Mouse (Mus musculus): ENCODE results near the gene Uba7. TPM values are rescaled to one million over a fixed set of nuclear protein-coding genes. Genes with fewer than 3 reads are reported as not detected.
"Not testable (repeated sequence)": the region's sequence is repeated elsewhere in the genome, so short reads cannot be mapped to it uniquely, and the experiment has no call there.

Uba7 gene
- polyA plus RNA-seq, 1 experiment from 2014 or later = 22.6 TPM

DNA sequence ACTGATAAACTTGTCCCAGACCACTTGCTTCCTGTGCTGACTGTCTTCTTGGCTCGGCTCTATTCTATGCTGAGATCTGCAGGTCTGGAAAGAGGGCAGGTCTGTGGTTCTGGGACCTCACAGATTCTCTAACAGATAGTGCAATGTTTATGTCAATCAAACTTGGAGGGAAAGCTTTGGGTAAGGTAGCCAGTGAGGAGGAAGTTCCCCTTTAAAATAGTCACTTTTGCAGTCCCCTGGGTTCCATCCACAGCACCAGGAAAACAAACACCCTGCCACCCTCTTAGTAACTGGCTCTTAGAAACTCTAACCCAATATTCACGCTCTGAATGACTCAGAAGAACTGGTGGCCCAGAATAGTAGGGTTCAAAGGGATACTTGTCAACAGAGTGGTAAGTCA lies 19.2 kb downstream of the Uba7 start:
- Histone ChIP-seq H3K9ac (no peak overlapping the region), H3K36me3 (no peaks in the 10 kb centered on the region), H3K9me3 (replicated peaks) (no peaks in the 10 kb centered on the region), H3K4me2 (no peak overlapping the region), H3K4me1 (replicated peaks) (peaks cover 5% of the 10 kb centered on the region; the same call in 1 of the 2 replicates), H3K4me3 (no peak overlapping the region), H3K27me3 (no peaks in the 10 kb centered on the region), H3K27ac (peak overlapping the region; percentile 12; the same call in 1 of the 2 replicates)
- no peak for ATAC-seq (replicated peaks; ENCODE audit: insufficient number of reproducible peaks, insufficient read depth, low FRiP score, low read depth)
- WGBS = 38% methylated on average over 2 of the region's 2 CpGs

DNA sequence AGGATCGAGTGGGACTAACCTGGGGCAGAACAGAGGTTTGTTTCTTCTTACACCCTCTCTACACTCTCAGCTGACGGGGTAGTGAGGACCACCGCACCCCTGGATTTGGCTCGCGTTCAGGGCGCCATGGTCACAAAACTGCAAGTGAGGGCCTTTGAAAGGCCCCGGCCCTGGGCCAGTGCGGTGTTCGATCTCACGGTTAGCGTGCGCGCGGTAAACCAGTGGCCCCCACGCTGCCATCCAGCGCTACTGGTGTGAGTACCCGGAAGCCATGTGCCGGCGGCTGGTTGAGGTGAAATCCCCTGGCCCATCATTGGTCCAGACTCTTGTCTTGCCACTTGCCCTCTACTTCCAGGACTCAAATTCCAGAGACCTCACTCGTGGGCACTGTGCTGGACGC lies 20.2 kb downstream of the Uba7 start:
- Histone ChIP-seq H3K4me2 (no peak overlapping the region), H3K9me3 (replicated peaks) (no peaks in the 10 kb centered on the region), H3K4me1 (replicated peaks) (peaks cover 5% of the 10 kb centered on the region; the same call in 1 of the 2 replicates), H3K27ac (no peak overlapping the region), H3K27me3 (no peaks in the 10 kb centered on the region), H3K4me3 (no peak overlapping the region), H3K9ac (no peak overlapping the region), H3K36me3 (no peaks in the 10 kb centered on the region)
- 91% methylated on average over 21 of the region's 21 CpGs for WGBS
- ATAC-seq (replicated peaks; ENCODE audit: insufficient number of reproducible peaks, insufficient read depth, low FRiP score, low read depth) = no peak

DNA sequence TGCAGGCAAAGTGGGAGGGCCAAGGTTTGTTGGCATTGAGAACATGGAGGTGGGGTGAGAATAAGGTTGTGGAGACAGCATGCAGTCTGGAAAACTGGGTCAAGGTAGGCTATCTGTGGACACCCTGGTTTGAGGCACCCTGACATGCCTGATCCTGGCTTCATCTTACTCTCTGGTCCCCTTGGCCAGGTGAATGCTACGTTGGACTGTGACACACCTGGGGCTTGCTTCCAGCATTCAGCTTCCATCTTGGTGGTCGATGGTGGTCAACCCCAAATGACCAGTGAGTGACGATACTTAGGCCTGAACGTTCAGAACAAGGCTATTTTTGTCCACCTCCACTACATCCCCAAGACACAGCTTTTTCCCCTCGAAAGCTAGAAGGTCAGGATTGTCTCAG lies 20.7 kb downstream of the Uba7 start, which contains the start of gene Gm20662:
TSS of gene Gm20662 (plus strand) at position 301 of the 400 bp plus-strand sequence.
- Histone ChIP-seq H3K4me3 (no peak within 1 kb of the TSS), H3K9me3 (replicated peaks) (no peaks in the 10 kb centered on the region), H3K4me2 (no peak within 1 kb of the TSS), H3K27ac (no peak within 1 kb of the TSS), H3K9ac (no peak within 1 kb of the TSS), H3K4me1 (replicated peaks) (peaks cover 5% of the 10 kb centered on the region; the same call in 1 of the 2 replicates), H3K36me3 (no peaks in the 10 kb centered on the region), H3K27me3 (no peaks in the 10 kb centered on the region)
- WGBS = 91% methylated on average over 5 of the region's 5 CpGs
- ATAC-seq (replicated peaks; ENCODE audit: insufficient number of reproducible peaks, insufficient read depth, low FRiP score, low read depth) = no peak

DNA sequence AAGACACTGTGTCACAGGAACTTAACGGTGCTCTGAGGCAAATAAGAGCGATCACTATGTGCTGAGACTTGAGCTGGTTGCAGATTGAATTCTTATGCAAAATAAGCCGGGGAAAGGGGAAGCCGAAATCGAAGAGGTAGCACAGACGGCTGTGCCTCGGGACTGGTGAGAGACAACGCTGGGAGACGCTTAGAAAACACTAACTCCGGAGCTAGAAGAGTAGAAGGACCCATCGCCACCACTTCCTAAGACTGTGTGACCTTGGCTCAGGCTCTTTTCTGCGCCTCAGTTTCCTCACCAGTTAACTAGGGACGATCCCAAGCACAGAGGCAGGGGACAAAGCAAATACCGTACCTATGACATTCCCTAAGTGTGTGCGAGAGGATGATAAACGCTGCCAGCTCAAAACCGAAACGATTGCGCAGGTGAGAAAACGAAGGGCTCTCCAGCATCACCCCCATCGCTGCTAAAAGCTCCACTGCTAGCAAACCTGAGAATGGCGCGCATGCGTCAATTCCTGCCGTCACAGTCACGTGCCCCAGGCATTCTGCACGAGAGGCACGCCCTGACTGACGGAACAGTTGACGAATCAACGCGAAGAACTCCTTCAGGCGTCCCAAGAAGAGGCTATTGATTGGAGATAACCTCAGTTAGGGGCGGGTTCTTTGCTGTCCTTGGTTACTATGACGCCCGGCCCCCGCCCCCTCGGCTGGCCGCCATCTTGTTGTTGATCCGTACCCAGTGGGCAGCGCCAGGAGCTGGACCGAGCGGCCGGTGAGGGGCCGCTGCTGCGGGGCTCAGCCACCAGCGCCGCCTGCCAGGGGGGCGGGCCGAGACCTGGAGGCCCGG lies 26.8 kb downstream of the Uba7 start, which contains the start of gene Ip6k1:
TSS of gene Ip6k1 (plus strand) at position 580 of the 849 bp plus-strand sequence.
- Histone ChIP-seq H3K9ac (peak within 1 kb of the TSS; percentile 99), H3K36me3 (no peaks in the 10 kb centered on the region), H3K4me1 (replicated peaks) (peaks cover 23% of the 10 kb centered on the region), H3K27me3 (no peaks in the 10 kb centered on the region), H3K4me2 (peak within 1 kb of the TSS; percentile 81), H3K27ac (peak within 1 kb of the TSS; percentile 96), H3K4me3 (peak within 1 kb of the TSS; percentile 99), H3K9me3 (replicated peaks) (no peaks in the 10 kb centered on the region)
- under 1% methylated on average over 51 of the region's 51 CpGs for WGBS
- ATAC-seq (replicated peaks; ENCODE audit: insufficient number of reproducible peaks, insufficient read depth, low FRiP score, low read depth) = peak; percentile 99

DNA sequence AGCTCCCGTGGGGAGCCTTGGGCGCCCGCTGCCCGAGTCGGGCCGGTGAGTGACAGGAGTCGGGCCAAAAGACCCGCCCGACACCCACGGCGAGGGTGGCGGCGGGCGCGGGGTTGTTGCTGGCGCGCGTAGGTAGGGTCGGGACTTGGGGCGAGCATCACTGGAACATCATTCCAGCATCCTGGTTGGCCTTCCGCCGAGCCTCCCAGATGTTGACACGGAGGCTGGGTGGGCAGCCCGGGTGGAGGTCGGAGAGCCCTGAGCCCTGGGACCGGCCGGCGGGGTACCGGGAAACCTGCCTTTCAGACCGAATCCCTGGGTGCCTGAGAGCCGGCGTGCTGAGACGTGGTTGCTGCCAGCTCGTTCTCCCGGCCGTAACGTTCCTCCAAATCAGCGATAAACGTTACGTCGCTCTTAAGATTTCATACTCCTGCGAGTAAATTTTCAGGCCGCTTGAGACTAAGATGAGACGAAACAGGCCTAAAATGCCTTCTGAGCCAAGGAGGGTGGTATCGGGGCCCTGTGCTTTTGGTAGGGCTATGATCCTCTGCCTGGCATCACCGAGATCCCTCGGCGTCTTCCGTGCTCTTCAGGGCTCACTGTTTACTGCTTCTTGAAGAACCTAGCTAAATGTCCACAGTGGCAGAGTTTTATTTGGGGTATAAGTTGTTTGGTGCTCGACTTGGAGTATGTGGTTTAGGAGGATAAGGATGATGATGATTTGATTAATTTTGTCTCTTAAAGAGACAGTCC lies 27.6 kb downstream of the Uba7 start:
- WGBS = under 1% methylated on average over 50 of the region's 50 CpGs
- H3K9me3 ChIP-seq (replicated peaks) = no peaks in the 10 kb centered on the region
- H3K4me2 ChIP-seq = peak overlapping the region; percentile 73
- no peaks in the 10 kb centered on the region for H3K27me3 ChIP-seq
- H3K36me3 ChIP-seq = no peaks in the 10 kb centered on the region
- peak; percentile 33 for ATAC-seq (replicated peaks; ENCODE audit: insufficient number of reproducible peaks, insufficient read depth, low FRiP score, low read depth)
- peaks cover 23% of the 10 kb centered on the region for H3K4me1 ChIP-seq (replicated peaks)
- peak overlapping the region; percentile 99 for H3K4me3 ChIP-seq
- H3K9ac ChIP-seq = peak overlapping the region; percentile 99
- H3K27ac ChIP-seq = peak overlapping the region; percentile 96

DNA sequence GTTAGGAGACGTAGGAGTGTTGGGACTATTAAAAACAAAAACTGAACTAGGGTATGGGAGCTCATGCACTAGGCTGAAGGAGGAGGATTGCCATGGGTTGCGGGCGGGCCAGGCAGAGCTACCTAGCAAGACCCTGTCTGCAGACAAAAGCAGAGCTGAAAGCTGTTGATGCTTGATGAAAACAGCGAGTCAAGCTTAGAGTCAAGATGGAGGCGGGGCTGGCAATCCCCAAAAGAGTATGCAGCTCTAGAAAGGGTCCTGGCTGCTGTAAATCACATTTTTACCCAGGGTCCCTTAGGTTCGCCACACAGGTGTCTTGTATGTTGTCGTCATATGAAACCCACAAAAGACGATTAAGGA lies 28.2 kb downstream of the Uba7 start:
- Histone ChIP-seq H3K9me3 (replicated peaks) (no peaks in the 10 kb centered on the region), H3K4me1 (replicated peaks) (peaks cover 28% of the 10 kb centered on the region), H3K27me3 (no peaks in the 10 kb centered on the region), H3K9ac (peak overlapping the region; percentile 99), H3K27ac (peak overlapping the region; percentile 96; the same call in 1 of the 2 replicates), H3K4me2 (peak overlapping the region; percentile 73), H3K4me3 (peak overlapping the region; percentile 99), H3K36me3 (no peaks in the 10 kb centered on the region)
- 14% methylated on average over 8 of the region's 8 CpGs for WGBS
- no peak for ATAC-seq (replicated peaks; ENCODE audit: insufficient number of reproducible peaks, insufficient read depth, low FRiP score, low read depth)

DNA sequence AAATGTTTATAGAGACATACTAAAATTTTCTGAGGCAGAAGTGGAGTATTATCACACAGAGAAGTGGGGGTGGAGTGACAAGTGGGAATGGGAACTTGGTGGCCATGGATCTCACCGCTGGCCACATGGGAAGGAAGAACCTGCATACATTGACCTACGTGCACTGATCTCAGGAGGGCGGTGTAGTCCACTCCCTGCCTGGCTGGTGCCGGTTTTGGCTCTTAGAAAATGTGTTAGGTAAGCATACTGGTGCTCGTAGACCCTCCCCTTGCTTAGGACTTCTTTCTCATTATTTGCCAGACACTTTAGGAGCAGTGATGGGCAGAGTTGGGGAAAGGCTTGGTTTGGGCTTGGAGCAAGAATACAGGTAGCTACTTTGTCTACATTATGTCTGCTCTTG lies 32.7 kb downstream of the Uba7 start:
- Histone ChIP-seq H3K4me2 (no peak overlapping the region), H3K9me3 (replicated peaks) (no peaks in the 10 kb centered on the region), H3K4me1 (replicated peaks) (peaks cover 29% of the 10 kb centered on the region), H3K4me3 (no peak overlapping the region), H3K9ac (no peak overlapping the region), H3K27me3 (no peaks in the 10 kb centered on the region), H3K36me3 (peaks cover 7% of the 10 kb centered on the region; the same call in 1 of the 2 replicates), H3K27ac (no peak overlapping the region)
- no peak for ATAC-seq (replicated peaks; ENCODE audit: insufficient number of reproducible peaks, insufficient read depth, low FRiP score, low read depth)
- 87% methylated on average over 5 of the region's 5 CpGs for WGBS

DNA sequence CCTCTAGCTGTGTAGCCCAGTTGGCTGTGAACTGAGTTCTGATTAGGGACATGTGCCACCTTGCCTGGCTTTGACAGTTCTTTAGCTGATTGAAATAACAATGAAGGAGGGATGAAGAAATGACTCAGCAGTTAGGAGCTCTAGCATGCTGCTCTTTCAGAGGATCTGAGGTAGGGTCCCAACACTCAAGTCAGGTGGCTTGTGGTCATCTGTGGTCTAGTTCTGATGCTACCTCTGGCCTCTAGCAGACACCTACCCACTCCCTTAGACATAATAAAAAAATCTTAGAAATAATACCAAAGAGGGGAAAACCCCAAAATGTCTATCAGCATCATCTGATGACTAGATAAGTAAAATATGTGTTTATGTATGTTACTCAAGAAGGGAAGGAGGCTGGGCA lies 35.1 kb downstream of the Uba7 start:
- Histone ChIP-seq H3K4me2 (no peak overlapping the region), H3K27ac (no peak overlapping the region), H3K9me3 (replicated peaks) (no peaks in the 10 kb centered on the region), H3K4me1 (replicated peaks) (peaks cover 10% of the 10 kb centered on the region; the same call in 1 of the 2 replicates), H3K4me3 (no peak overlapping the region), H3K36me3 (peaks cover 8% of the 10 kb centered on the region; the same call in 1 of the 2 replicates), H3K9ac (no peak overlapping the region), H3K27me3 (no peaks in the 10 kb centered on the region)
- ATAC-seq (replicated peaks; ENCODE audit: insufficient number of reproducible peaks, insufficient read depth, low FRiP score, low read depth) = no peak

DNA sequence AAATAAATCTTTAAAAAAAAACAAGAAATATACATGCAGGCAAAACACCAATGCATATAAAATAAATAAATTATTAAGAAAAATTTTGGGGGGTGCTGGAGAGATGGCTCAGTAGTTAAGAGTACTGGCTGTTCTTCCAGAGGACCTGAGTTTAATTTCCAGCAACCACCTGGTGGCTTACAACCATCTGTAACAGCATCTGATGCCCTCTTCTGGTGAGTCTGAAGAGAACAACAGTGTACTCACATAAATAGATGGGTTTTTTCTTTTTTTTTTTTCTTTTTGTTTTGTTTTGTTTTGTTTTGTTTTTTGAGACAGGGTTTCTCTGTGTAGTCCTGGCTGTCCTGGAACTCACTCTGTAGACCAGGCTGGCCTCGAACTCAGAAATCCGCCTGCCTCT lies 38.3 kb downstream of the Uba7 start:
- WGBS = 92% methylated on average over 2 of the region's 2 CpGs
- not testable (repeated sequence) for H3K9me3 ChIP-seq (replicated peaks); H3K27ac ChIP-seq; H3K9ac ChIP-seq; H3K4me3 ChIP-seq; H3K4me1 ChIP-seq (replicated peaks); H3K36me3 ChIP-seq; ATAC-seq (replicated peaks; ENCODE audit: insufficient number of reproducible peaks, insufficient read depth, low FRiP score, low read depth); H3K27me3 ChIP-seq; H3K4me2 ChIP-seq

DNA sequence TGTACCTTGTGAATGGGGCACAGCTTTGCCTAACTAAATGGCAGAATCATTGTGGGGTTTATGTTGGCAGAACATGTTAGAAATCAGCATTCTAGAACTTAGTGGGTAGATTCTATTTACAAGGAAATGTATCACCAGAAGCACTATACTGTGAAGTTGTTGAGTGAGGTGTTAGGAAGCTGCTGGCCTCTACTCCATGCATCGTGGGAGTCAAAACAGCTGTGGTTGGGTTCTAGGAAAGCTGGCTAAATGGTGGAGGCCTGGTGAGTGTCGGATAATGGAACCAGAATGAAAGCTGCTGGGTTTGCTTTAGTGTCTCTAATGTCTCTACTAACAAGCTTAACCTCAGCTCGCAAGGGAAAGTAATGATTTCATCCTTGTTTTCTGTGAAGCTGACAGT lies 41.8 kb downstream of the Uba7 start:
- H3K4me3 ChIP-seq = no peak overlapping the region
- no peak for ATAC-seq (replicated peaks; ENCODE audit: insufficient number of reproducible peaks, insufficient read depth, low FRiP score, low read depth)
- H3K4me1 ChIP-seq (replicated peaks) = peaks cover 12% of the 10 kb centered on the region
- no peaks in the 10 kb centered on the region for H3K9me3 ChIP-seq (replicated peaks)
- H3K9ac ChIP-seq = no peak overlapping the region
- no peak overlapping the region for H3K4me2 ChIP-seq
- peaks cover 8% of the 10 kb centered on the region; the same call in 1 of the 2 replicates for H3K36me3 ChIP-seq
- no peak overlapping the region for H3K27ac ChIP-seq
- WGBS = 82% methylated on average over 3 of the region's 3 CpGs
- no peaks in the 10 kb centered on the region for H3K27me3 ChIP-seq

DNA sequence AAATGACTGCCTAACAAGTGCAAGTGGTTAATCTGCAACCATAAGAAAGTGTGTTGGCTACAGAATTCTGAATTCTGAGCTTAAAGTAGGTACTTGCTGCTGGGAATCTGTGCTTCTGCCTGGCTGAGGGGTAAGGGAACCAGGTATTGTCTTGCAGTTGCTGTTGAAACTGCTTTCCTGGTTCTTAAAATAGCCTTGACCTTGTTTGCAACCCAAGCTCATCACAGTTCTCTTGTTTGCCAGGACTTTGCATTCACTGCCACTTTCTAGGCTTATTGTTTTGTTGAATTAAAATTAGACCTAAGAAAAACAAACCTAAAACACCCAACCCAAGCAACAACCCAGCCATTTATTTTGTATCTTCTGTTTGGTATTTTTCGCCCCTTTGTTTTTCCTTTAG lies 45.4 kb downstream of the Uba7 start:
- Histone ChIP-seq H3K36me3 (peaks cover 19% of the 10 kb centered on the region), H3K9me3 (replicated peaks) (no peaks in the 10 kb centered on the region), H3K27me3 (no peaks in the 10 kb centered on the region), H3K4me1 (replicated peaks) (peaks cover 12% of the 10 kb centered on the region), H3K27ac (peak overlapping the region; percentile 54), H3K4me2 (0 out of 2 replicates have a peak overlapping the region, but pooled peaks have one; percentile 29), H3K4me3 (no peak overlapping the region), H3K9ac (no peak overlapping the region)
- WGBS = 86% methylated on average over 1 of the region's 1 CpGs
- no peak for ATAC-seq (replicated peaks; ENCODE audit: insufficient number of reproducible peaks, insufficient read depth, low FRiP score, low read depth)
